Mouse (Mus musculus): ENCODE measurements at regions not wholly inside any gene's neighbourhood (a gene's known extent, or its start where the extent isn't known, plus 50 kb on each side); places are given as distances from the start of the nearest gene placed in this dataset.

GRCm38 (mm10) chr9:120739953-120740524 lies 168.8 kb downstream of the Rpl14 start:
- H3K36me3 ChIP-seq (ENCODE audit: control insufficient read depth, insufficient read depth, low read length, poor library complexity, severe bottlenecking), result no peaks in the 10 kb centered on the region
- peak overlapping the region; percentile 15; the same call in 1 of the 2 replicates for H3K9ac ChIP-seq (ENCODE audit: low read depth, poor library complexity, severe bottlenecking)
- H3K9me3 ChIP-seq (replicated peaks; ENCODE audit: control insufficient read depth, insufficient read depth, low read length, poor library complexity, severe bottlenecking), result no peaks in the 10 kb centered on the region
- H3K4me1 ChIP-seq (ENCODE audit: control insufficient read depth, insufficient read depth, low read length), result peaks cover 3% of the 10 kb centered on the region
- H3K27me3 ChIP-seq (ENCODE audit: control insufficient read depth, insufficient read depth, low read length, poor library complexity, severe bottlenecking), result no peaks in the 10 kb centered on the region
- TF ChIP-seq EP300 (IDR thresholded peaks at IDR 0.05; ENCODE audit: insufficient read depth, low read depth, low read length), result no peak
- no peak for TF ChIP-seq POLR2A (IDR thresholded peaks at IDR 0.05; ENCODE audit: insufficient read depth, low read length)
- TF ChIP-seq CTCF (IDR thresholded peaks at IDR 0.05; ENCODE audit: low read depth, low read length), result no peak
- no peak overlapping the region for H3K27ac ChIP-seq (ENCODE audit: insufficient read depth, low read length)
- no peak overlapping the region for H3K4me3 ChIP-seq (ENCODE audit: low read depth, low read length)

GRCm38 (mm10) chr9:120741521-120741920 lies 170.3 kb downstream of the Rpl14 start:
- no peaks in the 10 kb centered on the region for H3K9me3 ChIP-seq (replicated peaks; ENCODE audit: control insufficient read depth, insufficient read depth, low read length, poor library complexity, severe bottlenecking)
- peaks cover 3% of the 10 kb centered on the region for H3K4me1 ChIP-seq (ENCODE audit: control insufficient read depth, insufficient read depth, low read length)
- H3K27me3 ChIP-seq (ENCODE audit: control insufficient read depth, insufficient read depth, low read length, poor library complexity, severe bottlenecking), result no peaks in the 10 kb centered on the region
- no peaks in the 10 kb centered on the region for H3K36me3 ChIP-seq (ENCODE audit: control insufficient read depth, insufficient read depth, low read length, poor library complexity, severe bottlenecking)
- no peak overlapping the region for H3K27ac ChIP-seq (ENCODE audit: insufficient read depth, low read length)
- TF ChIP-seq CTCF (IDR thresholded peaks at IDR 0.05; ENCODE audit: low read depth, low read length) (no peak), POLR2A (IDR thresholded peaks at IDR 0.05; ENCODE audit: insufficient read depth, low read length) (no peak), EP300 (IDR thresholded peaks at IDR 0.05; ENCODE audit: insufficient read depth, low read depth, low read length) (no peak)
- H3K9ac ChIP-seq (ENCODE audit: low read depth, poor library complexity, severe bottlenecking), result no peak overlapping the region
- no peak overlapping the region for H3K4me3 ChIP-seq (ENCODE audit: low read depth, low read length)

GRCm38 (mm10) chr9:120743455-120743854 lies 172.2 kb downstream of the Rpl14 start:
- Histone ChIP-seq H3K27ac (ENCODE audit: insufficient read depth, low read length) (no peak overlapping the region), H3K9ac (ENCODE audit: low read depth, poor library complexity, severe bottlenecking) (no peak overlapping the region), H3K36me3 (ENCODE audit: control insufficient read depth, insufficient read depth, low read length, poor library complexity, severe bottlenecking) (no peaks in the 10 kb centered on the region), H3K4me1 (ENCODE audit: control insufficient read depth, insufficient read depth, low read length) (peaks cover 5% of the 10 kb centered on the region), H3K4me3 (ENCODE audit: low read depth, low read length) (no peak overlapping the region), H3K9me3 (replicated peaks; ENCODE audit: control insufficient read depth, insufficient read depth, low read length, poor library complexity, severe bottlenecking) (no peaks in the 10 kb centered on the region), H3K27me3 (ENCODE audit: control insufficient read depth, insufficient read depth, low read length, poor library complexity, severe bottlenecking) (no peaks in the 10 kb centered on the region)
- TF ChIP-seq POLR2A (IDR thresholded peaks at IDR 0.05; ENCODE audit: insufficient read depth, low read length), result no peak
- TF ChIP-seq EP300 (IDR thresholded peaks at IDR 0.05; ENCODE audit: insufficient read depth, low read depth, low read length), result no peak
- no peak for TF ChIP-seq CTCF (IDR thresholded peaks at IDR 0.05; ENCODE audit: low read depth, low read length)

GRCm38 (mm10) chr9:120745674-120746073 lies 174.4 kb downstream of the Rpl14 start:
- no peaks in the 10 kb centered on the region for H3K27me3 ChIP-seq (ENCODE audit: control insufficient read depth, insufficient read depth, low read length, poor library complexity, severe bottlenecking)
- TF ChIP-seq POLR2A (IDR thresholded peaks at IDR 0.05; ENCODE audit: insufficient read depth, low read length), result no peak
- no peak for TF ChIP-seq EP300 (IDR thresholded peaks at IDR 0.05; ENCODE audit: insufficient read depth, low read depth, low read length)
- no peak for TF ChIP-seq CTCF (IDR thresholded peaks at IDR 0.05; ENCODE audit: low read depth, low read length)

GRCm38 (mm10) chr9:120750820-120751219 lies 178.2 kb upstream of the Ctnnb1 start:
- H3K9ac ChIP-seq (ENCODE audit: low read depth, poor library complexity, severe bottlenecking), result no peak overlapping the region
- TF ChIP-seq EP300 (IDR thresholded peaks at IDR 0.05; ENCODE audit: insufficient read depth, low read depth, low read length) (no peak), POLR2A (IDR thresholded peaks at IDR 0.05; ENCODE audit: insufficient read depth, low read length) (no peak), CTCF (IDR thresholded peaks at IDR 0.05; ENCODE audit: low read depth, low read length) (no peak)

More at GRCm38 (mm10) chr9:120745674-120746073, 174.4 kb downstream of the Rpl14 start:
- Histone ChIP-seq H3K4me1 (ENCODE audit: control insufficient read depth, insufficient read depth, low read length) (peaks cover 3% of the 10 kb centered on the region), H3K4me3 (ENCODE audit: low read depth, low read length) (no peak overlapping the region), H3K9ac (ENCODE audit: low read depth, poor library complexity, severe bottlenecking) (no peak overlapping the region), H3K36me3 (ENCODE audit: control insufficient read depth, insufficient read depth, low read length, poor library complexity, severe bottlenecking) (no peaks in the 10 kb centered on the region), H3K9me3 (replicated peaks; ENCODE audit: control insufficient read depth, insufficient read depth, low read length, poor library complexity, severe bottlenecking) (no peaks in the 10 kb centered on the region), H3K27ac (ENCODE audit: insufficient read depth, low read length) (no peak overlapping the region)

GRCm38 (mm10) chr9:120751686-120752484 lies 177.1 kb upstream of the Ctnnb1 start:
- Histone ChIP-seq H3K9me3 (replicated peaks; ENCODE audit: control insufficient read depth, insufficient read depth, low read length, poor library complexity, severe bottlenecking) (0 out of 2 replicates have a peak, but pooled peaks cover 5% of the 10 kb centered on the region), H3K36me3 (ENCODE audit: control insufficient read depth, insufficient read depth, low read length, poor library complexity, severe bottlenecking) (no peaks in the 10 kb centered on the region), H3K27me3 (ENCODE audit: control insufficient read depth, insufficient read depth, low read length, poor library complexity, severe bottlenecking) (no peaks in the 10 kb centered on the region), H3K27ac (ENCODE audit: insufficient read depth, low read length) (no peak overlapping the region), H3K4me3 (ENCODE audit: low read depth, low read length) (no peak overlapping the region), H3K9ac (ENCODE audit: low read depth, poor library complexity, severe bottlenecking) (no peak overlapping the region), H3K4me1 (ENCODE audit: control insufficient read depth, insufficient read depth, low read length) (peaks cover 11% of the 10 kb centered on the region)
- TF ChIP-seq EP300 (IDR thresholded peaks at IDR 0.05; ENCODE audit: insufficient read depth, low read depth, low read length), result no peak
- TF ChIP-seq POLR2A (IDR thresholded peaks at IDR 0.05; ENCODE audit: insufficient read depth, low read length), result no peak
- no peak for TF ChIP-seq CTCF (IDR thresholded peaks at IDR 0.05; ENCODE audit: low read depth, low read length)

More at GRCm38 (mm10) chr9:120750820-120751219, 178.2 kb upstream of the Ctnnb1 start:
- Histone ChIP-seq H3K9me3 (replicated peaks; ENCODE audit: control insufficient read depth, insufficient read depth, low read length, poor library complexity, severe bottlenecking) (no peaks in the 10 kb centered on the region), H3K4me3 (ENCODE audit: low read depth, low read length) (no peak overlapping the region), H3K27ac (ENCODE audit: insufficient read depth, low read length) (no peak overlapping the region), H3K36me3 (ENCODE audit: control insufficient read depth, insufficient read depth, low read length, poor library complexity, severe bottlenecking) (no peaks in the 10 kb centered on the region), H3K27me3 (ENCODE audit: control insufficient read depth, insufficient read depth, low read length, poor library complexity, severe bottlenecking) (no peaks in the 10 kb centered on the region), H3K4me1 (ENCODE audit: control insufficient read depth, insufficient read depth, low read length) (peaks cover 11% of the 10 kb centered on the region)

Measured in ES-Bruce4 (cell line).